Mouse (Mus musculus) megakaryocyte, embryonic 14.5 days (primary cell): ENCODE data around the gene Ear10.
"Not testable (repeated sequence)": the region's sequence is repeated elsewhere in the genome, so short reads cannot be mapped to it uniquely, and the experiment has no call there.

Experiments used
- FLI1 ChIP-seq: IDR thresholded peaks from 2 replicates; pipeline ENCODE4 v1.6.1; 2012; ENCODE audit warnings: low read length, inconsistent platforms, mixed read lengths
- GATA1 ChIP-seq: IDR thresholded peaks from 3 replicates; pipeline ENCODE4 v1.6.1; 2012; ENCODE audit warnings: mixed read lengths, low read length, inconsistent platforms, borderline replicate concordance

- not testable (repeated sequence) for TF ChIP-seq GATA1, FLI1
Measured at GRCm38 (mm10) chr14:43955074-43955473, 31.7 kb upstream of the Ear10 start.
